Mouse (Mus musculus) right cerebral cortex, adult 2 months (tissue): ENCODE measurements around the gene Rmnd5a.

ENCODE experiments used
- DNase-seq, 2 experiments: peaks; one replicate each; pipeline ENCODE4 v3.0.0; 2021 to 2022; ENCODE audit warnings: low spot score in 2 of 2

Rmnd5a gene

DNA sequence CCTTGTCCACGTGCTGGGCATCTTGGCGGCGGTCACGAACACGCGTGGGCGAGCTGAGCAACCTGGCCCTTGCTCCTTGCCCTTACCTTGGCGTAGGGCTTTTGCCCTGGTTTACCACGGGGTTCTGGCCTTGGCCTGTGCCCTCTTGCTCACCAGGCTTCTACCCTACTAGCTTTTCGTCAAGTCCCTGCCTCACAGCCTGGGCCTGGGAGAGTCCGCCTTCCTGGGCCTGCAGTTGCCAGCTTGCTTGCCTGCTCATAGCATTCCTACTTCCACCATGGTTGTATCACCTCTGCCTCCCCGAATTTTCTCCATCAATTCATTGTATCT lies 779 bp upstream of the Rmnd5a start:
- no peak for DNase-seq

DNA sequence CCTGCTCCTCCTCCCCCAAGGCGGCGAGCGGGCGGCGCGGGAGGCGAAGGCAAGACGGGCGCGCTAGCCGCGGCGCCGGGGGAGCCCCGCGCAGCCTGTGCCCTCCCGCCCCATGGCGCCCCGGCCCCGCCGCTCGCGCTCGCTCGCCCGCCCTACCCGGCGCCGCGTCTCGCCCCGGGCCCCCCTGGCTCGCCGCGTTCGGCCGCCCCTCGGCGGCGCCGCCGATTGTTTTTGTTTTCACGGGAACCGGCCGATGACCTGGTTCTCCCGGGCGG lies 283 bp downstream of the Rmnd5a start:
- DNase-seq: no peak

- DNase-seq: peak; percentile 50 to 59
These were observed 776 bp downstream of the Rmnd5a start for GRCm38 (mm10) chr6:71439506-71440216.

- DNase-seq: no peak
These were observed 2.4 kb downstream of the Rmnd5a start for GRCm38 (mm10) chr6:71438070-71438469.

DNA sequence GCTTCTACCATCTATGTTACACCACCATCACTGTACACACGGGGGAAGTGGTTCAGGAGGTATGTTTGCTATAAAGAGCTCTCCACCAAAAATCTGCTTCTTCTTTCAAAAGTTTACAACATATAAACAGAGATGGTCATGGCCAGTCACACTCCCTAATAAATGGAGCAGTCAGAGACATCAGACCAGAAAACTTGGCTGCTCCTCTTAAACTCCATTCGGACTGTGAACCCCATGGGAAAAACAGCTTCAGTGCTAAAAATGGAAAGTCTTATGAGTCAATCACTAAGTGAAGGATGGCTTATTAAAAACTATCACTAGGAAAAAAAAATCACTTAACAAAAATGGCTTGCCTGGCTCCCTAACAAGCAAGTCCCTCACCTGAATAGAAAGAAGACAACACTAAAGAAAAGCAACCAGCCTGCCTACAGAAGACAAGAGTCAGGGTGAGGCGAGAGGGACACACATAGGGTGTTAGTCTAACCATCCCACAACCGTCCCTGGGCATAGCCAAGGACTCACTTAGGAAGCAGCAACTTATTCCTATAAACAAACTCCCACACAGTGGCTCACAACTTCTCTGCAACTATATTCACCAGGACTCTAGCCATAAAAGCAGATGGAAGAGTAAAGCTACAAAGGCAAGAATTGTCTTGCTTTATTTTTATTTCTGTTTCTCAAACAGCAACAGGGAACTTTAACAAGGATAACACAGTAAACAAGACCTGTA lies 12.3 kb downstream of the Rmnd5a start:
- DNase-seq: no peak

GRCm38 (mm10) chr6:71425681-71426080 lies 14.8 kb downstream of the Rmnd5a start:
- peak in 1 of 2 experiments; percentile 15 for DNase-seq

GRCm38 (mm10) chr6:71423116-71423515 lies 17.3 kb downstream of the Rmnd5a start:
- DNase-seq: peak; percentile 37 to 39

DNA sequence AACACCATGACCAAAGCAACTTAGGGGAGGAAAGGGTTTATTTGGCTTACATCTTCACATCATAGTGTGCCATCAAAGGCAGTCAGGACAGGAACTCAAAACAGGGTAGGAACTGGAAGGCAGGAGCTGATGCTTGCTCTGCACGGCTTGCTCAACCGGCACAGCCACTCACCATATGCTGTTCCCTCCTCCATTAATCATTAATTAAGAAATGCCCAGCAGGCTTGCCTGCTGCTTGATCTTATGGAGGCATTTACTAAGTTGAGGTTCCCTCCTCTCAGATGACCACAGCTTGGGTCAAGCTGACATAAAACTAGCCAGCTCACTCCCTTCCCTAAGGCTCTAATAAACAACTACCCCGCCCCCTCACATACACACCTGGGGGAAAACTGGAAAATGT lies 18.3 kb downstream of the Rmnd5a start:
- DNase-seq: no peak

DNA sequence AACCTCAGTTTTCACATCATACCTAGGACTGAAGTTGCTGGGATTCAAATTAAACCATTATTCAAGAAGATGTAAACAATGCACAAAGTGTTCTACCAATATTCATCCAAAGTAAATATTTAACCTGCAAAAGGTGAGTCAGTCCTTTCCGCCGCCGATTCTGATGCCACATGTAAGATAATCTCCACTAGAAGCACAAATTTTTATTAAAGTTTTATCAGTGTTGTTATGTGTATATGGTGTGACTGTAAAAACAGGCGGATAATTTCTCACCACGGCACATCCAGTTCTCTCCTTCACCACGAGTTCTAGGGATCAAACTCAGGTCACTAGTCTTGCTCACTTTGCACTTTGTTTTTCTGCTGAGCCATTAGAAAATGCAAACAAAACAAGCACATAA lies 19.6 kb downstream of the Rmnd5a start:
- DNase-seq: no peak

- no peak for DNase-seq
These were observed 21.6 kb downstream of the Rmnd5a start for GRCm38 (mm10) chr6:71418874-71419273.

DNA sequence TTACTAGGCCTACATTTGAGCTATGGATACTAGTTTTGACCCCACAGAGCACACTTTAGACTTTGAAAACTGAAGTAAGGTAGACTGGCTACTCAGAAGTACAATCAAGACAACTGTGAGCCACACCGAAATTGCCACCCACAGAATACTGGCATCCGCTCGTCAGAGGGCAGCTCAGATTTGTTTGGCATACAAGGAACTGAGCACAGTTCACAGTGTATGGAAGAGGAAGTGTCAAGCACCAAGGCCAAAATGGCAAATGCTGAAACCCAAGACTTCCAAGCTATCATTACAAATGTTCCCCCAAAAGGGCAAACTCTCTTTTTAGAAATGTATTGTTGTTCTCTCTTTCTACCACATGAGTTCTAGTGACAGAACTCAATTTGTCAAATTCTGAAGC lies 25.0 kb downstream of the Rmnd5a start:
- no peak for DNase-seq

DNA sequence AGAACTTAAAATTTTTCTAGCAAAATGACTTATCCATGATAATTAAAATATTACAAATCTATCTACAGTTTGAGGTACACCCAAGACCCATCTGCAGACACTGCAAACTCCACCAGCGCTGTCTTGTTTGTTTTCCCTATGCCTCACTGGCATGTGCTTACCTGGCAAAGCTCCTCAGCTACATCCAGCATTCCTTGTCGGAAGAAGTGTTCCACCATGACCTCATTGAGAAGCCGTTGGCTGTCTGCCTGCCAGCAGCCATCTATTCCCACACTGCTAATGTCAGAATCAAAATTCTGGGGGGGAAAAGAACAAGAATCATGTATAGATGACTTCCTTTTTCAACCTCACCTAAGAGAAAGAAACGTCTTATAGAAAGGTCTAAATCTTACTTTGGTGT lies 25.8 kb downstream of the Rmnd5a start:
- DNase-seq: no peak

DNA sequence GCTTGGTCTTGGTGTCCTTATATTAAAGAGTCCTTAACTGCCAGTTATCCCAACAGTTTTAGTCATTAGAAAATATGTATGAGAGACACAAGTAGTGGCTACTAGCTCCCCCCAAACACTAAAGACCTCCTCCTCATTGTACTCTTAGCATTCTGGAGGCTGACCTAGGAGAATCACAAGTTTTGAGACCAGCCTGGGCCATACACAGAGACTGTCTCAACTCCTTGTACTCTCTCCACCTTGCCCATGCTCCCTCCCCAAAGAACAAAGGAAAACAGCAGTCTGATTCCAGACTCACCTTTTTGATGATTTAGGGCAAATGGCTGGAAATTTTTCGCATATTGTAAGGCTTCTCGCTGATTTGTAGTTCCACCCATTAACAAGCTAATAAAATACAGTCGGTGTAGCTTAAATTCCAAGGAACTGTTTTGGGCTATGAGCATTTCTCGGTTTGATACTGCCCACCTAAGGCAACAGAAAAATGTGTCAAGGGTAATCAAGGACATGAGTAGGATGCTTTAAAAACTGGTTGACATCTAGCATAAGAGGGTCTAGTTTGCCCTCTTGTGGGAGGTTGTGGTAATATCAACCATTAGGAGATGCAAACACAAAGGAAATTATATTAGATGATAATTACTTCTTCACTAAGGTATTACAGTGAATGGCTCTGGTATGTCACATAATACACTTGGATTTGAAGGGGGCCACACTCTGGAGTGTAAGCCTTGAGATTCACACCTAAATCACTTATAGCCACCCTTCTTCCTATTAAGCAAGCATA lies 41.4 kb downstream of the Rmnd5a start:
- peak in 1 of 2 experiments; percentile 21 for DNase-seq

DNA sequence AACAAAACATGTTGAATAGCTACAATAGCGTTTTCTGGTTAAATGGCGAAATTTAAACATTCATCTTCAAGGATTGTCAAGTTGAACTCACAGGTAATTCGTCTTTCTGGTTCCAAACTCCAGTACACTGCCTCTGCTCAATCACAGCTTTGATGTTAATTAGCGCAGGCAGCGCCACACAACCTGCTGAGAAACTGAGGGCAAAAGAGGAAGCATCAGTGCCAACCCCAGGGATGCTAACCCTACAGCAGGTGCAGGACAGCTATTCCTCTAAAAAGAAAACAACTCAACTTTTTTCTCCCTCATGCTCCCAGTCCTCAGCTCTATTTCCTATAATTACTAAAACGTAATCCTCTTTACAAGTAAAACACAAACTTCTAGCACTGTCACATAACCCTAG lies 43.7 kb downstream of the Rmnd5a start:
- DNase-seq: no peak

DNA sequence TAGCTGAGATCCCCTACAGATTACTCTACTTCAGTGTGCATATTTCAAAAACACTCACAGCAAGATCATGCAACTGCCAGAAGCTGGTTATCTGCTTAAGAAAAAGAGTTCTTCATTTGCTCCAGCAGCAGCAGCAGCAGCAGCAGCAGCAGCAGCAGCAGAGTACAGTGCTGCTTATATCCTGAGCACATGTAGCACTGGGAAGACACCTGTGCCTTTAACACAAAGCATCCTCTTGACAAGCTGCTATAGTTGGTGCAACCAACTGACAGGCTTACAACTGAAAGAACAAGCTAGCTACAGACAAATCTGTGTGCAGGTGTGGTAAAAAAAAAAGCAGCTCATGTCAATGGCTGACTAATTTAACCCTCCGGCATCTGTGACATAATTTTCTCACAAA lies 44.4 kb downstream of the Rmnd5a start:
- no peak for DNase-seq

DNA sequence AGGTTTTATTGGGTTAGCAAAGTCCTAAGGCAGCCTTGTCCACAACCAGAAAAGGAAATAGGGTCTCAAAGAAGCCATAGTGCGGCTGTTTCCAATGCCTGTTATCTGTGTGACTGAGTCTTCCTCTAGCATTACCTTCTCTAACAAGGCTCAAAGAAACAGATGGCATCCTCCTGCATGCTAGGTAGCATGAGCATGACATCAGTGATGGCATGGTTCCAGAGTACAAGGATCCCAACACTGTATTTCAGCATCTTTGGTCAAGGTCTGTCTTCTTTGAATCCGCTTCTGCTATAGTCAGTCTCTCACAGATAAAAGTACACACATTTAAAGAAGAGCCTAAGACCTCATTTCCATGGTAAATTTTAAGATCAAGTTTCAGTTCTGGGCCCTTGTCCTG lies 49.9 kb downstream of the Rmnd5a start:
- no peak for DNase-seq

DNA sequence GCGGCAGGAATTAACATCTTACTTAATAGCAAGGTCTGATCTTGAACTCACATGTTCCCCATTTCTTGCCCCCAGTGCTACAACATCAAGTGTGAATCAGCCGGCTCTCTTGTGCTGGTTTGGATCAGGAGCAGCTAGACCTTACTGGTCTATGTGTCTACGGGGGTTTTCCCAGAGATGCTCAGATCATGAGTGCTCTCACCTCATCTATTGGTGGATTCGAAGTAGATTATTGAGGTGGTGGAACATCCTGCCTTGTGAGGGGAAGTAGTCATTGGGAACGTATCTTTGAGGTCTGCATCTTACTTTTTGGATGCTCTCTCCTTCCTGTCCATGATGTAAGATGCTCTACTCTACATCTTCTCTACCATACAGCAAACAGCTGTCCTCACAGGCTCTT lies 58.8 kb downstream of the Rmnd5a start:
- DNase-seq: no peak

- DNase-seq: no peak
These were observed 63.7 kb downstream of the Rmnd5a start for GRCm38 (mm10) chr6:71376711-71377110.

GRCm38 (mm10) chr6:71374921-71375320 lies 65.5 kb downstream of the Rmnd5a start:
- DNase-seq: no peak

GRCm38 (mm10) chr6:71374311-71374829 lies 66.1 kb downstream of the Rmnd5a start:
- no peak for DNase-seq

DNA sequence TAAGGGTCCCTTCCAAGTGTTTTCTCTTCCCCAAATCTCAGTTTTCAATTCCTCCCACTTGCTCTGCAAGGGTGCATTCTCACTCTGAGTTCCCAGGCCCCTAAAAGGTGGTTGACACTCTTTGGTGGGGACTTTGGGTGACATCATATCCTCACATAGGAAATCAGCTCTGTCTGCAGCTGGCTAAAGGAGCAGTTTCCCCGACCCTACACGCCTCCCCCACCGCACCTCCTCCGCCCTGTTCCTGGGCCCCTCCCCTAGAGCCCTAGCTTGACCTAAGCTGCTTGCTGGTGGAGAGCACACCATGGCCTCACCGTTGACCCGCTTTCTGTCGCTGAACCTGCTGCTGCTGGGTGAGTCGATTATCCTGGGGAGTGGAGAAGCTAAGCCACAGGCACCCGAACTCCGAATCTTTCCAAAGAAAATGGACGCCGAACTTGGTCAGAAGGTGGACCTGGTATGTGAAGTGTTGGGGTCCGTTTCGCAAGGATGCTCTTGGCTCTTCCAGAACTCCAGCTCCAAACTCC lies 67.1 kb downstream of the Rmnd5a start, which contains the start of gene Cd8a:
Gene Cd8a (plus strand): TSS at position 179 of the 527 bp plus-strand sequence.
- no peak for DNase-seq

DNA sequence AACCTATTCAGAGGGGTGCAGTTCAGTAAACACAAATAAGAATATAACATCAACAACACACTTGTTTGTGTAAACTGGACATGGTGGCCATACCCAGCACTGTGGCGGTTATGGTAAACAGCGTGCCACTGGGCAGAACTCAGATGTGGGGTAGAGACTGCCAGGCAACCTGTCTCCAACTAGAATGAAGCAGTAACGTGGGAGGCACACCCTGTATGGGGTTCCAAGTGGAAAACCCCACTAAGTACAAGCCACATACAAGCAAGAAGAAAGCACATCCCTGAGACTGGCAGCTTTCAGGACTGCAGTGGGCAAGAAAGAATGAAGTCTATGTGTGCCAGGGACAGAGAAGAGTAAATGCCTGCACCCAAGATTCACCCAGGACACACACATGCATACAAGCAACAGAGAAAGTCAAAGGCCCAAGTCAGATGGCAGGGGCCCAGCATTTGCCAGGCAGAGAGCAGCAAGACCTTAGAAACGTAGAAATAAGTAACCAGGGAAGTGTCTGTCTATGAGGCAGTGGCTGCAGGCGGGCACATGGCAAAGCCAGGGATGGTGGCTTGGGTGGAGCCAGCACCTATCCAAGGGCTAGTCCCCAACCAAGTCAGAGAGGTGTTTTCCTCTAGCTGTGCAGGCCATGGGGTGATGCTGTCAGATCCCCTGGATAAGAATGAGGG lies 68.3 kb downstream of the Rmnd5a start:
- DNase-seq: no peak
